Mouse (Mus musculus) frontal cortex, postnatal 25 days (tissue): ENCODE results near the gene Fam155a.
A peak's percentile ranks its signal among the peaks of the same experiment; 100 is the strongest.

Experiments
- DNase-seq, 2 experiments: peaks; one replicate each; pipeline ENCODE4 v3.0.0; 2022; ENCODE audit warnings: low spot score in 2 of 2

The Fam155a gene

DNA sequence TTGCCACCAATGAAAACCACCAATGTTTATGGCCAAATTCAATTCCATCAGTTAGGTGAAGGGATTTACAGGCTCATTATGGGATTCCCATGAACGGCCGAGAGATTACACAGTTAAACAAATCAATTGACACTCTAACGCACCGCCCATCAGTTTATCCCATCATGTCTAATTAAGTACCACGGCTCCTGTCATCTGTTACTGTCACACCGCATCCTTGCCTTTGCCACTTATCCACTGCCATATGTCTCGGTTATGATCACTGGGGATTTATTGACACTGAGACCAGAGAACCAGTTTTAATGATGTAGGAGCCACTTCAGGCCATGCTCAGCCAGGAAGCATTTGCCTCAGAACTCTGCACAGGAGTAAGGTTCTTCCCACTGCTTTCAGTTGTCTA is 588.5 kb downstream of the Fam155a start:
- DNase-seq: no peak

DNA sequence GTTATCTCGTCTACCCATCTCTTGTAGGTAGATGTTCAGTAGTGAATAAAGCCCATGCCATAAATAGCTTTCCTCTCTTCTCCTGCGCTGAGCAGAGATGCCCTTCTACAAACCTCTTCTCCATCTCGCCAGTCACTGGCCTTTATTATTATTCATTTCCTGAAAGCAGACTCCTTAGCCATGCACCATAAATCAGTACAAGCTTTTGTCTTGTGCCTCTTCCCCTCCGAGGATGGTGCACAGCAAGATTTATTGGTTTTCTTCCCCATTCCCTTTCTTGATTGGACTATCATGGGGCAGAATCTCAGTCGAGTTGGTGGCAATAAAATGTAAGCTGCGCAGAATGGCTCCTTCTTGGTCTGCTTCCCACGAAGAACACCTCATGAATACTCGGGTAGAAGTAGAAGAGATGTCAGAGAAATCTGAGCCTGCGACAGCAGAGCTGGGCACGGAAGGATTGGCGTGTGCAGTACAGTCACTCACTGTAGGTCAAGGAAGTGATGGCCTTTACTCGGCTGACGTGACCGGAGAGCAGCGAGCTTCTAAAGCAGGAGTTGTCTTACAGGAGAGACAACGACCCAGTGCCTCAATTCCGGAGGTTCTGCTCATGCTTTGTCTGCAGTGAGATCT is 590.2 kb downstream of the Fam155a start:
- DNase-seq: no peak

DNA sequence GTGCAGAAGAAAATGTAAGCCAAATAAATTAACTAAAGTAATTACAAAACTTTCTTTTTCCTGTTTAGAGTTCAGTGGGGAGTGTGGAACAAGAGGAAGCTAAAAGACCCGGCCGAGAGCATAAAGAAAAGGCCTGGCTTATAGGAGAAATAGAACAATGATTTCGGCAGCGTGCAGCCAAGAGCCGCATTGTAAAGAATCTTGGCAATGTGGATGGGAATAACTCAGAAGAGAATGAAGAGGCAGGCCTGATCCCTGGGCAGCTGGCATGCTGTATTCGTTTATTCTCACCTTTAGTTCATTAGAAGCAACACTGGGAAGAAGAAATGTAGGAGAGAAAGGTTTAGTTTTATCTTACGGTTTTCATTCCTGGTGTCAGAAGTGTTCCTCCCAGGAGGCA is 594.0 kb downstream of the Fam155a start:
- DNase-seq: no peak

DNA sequence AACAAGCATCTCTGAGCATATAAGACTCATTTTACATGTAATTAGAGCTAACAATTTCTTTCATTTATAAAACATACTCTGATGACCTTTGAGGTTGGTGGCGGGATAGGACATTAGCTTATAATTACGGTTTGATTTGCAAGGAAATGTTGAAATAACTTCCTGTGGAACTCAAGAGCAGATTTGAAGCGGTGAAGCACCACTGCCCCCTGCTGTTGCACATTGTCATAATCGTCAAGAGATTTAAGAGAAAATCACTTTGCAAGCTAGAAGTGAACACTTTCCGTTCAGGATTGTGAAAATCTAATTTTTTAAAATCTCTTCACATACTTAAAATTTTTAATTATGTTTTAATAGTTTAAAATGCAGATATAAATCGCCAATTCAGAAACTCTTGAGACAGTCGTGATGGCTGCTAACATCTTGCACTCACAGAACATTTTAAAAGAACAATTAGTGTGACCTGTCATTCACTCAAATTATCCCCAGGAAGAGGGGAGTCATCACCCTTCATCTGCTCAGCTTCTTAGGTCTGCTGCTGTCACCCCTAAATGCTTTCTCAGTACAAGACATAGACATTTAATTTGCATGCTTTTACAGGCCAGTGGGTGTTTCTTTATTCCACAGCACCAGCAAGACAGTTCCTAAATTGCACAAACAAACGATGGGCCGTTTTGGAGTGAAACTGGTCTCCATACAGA is 595.9 kb downstream of the Fam155a start:
- peak; percentile 63 to 67 for DNase-seq

DNA sequence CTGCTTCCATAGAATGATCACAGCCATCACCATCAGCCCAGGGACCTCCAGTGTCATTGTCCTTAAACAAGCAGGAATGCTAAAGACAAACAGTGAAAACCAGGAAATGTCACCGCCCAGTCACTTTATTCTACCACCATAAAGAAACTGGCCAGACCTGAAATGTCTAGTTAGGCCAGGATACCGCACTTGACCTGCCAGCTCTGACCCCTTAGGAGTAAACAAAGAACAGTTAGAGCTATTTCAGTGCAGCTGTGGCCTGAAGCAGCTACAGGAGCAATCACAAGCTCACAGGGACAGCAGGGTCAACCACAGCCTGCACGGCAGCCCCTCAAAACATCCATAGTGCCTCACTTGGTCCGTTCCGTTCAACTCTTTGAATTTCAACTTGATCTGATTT is 599.1 kb downstream of the Fam155a start:
- DNase-seq: no peak

DNA sequence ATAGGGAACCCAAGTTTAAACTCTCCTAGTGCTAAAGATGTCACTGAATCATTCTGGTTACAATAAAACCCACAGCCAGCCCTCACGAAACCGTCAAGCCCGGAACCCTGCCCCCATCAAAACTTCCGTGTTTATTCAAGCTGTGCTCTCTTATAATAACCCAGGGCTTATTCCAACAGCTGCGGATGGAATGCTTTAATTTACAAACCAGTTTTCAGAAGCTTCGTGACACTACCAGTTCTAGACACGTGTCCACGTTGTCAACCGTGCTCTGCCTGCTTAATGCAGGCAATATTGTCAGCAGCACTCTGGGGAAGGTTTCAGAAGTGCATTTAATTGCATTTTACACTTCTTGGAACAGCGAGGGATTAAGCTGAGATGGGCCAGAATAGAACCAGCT is 603.0 kb downstream of the Fam155a start:
- no peak for DNase-seq

DNA sequence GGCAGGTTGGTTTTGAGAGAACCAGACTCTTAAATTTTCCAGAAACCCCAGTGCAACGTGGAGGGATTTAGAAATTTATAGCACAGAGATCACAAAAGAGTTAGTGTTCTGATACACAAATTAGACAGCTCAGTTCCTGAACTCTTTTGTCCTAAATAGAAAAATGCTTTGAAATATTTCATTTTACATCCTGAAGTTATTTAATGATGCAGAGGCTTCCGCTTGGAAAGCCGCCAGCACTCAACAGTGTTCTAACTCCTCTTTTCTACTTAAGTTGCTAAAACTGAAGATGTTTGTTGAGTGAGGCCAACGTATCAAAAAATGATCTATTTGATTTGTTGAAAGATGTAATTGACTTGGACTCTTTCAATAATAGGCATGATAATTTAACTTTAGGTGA is 609.4 kb downstream of the Fam155a start:
- DNase-seq: no peak

DNA sequence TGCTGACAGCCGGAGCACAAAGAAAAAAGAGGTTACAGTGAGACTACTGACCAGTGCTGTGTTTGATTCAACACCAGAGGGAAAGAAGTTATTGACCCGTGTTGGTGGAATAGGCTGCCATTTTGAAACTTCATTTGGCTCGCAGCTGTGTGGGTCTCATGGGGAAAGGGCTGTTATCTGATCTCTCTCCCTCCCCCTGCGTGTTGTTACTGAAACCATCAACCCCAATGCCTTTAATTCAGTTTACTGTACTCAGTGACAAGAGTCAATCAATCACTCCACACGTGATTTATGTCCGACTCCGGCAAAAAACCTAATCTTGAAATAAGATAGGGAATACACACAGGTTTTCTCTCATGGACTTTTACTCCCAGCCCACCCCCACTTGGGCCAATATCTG is 611.6 kb downstream of the Fam155a start:
- no peak for DNase-seq

DNA sequence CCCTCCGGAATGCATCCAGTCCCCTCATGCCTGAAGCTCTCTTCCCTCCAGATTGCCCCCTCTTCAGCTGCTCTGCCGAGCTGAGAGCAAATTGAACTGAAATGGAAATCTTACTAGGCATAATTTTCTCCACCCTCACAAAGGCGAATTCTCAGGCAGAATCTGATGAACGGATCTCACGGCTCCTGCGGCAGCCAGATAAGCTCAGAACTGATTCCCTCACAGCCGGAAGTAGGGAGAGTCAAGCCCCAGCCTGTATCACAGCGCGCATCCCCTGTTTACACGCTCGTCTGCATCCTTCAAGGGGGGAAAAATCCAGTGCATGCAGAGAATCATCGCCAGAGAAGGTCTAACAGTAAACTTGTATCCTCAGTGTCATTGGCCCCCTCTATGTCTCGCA is 612.3 kb downstream of the Fam155a start:
- no peak for DNase-seq

DNA sequence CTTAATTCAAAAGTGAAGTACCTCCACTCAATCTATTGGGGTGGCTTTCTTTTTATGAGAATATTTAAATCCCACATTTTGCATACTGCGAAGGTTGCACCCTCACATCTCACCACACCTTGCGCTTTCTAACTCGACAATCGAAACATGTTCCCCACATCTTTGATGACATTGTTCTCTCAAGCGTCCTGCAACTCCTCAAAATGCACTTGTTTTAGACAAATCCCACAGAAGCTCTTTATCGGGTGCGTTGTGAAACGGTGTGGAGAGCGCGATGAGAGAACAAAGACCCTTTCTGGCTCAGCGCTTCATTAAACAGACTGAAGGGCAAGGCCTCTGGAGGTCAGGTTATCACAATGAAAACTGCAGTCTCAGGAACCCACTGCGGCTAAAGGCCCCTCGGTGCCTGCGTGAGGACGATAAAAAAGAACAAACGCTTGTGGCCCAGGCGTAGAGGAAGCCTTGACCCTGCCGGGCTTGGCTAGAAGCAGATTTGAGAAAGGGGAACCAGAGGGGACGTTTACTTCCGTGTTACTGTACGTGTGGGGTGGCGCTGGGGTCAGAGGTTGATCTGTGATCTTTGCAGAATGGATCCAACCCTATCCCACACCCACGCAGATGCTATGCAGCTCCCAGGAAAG is 613.7 kb downstream of the Fam155a start:
- no peak for DNase-seq
